Mouse (Mus musculus) G1E-ER4 (cell line): ENCODE measurements around the gene Trpv5. TPM values are rescaled to one million over a fixed set of nuclear protein-coding genes. Genes with fewer than 3 reads are reported as not detected.

ENCODE experiments used
- GATA1 ChIP-seq: IDR thresholded peaks from one replicate; pipeline ENCODE4 v1.8.0; 2012; ENCODE audit warnings: low read length, inconsistent platforms
- polyA plus RNA-seq: library from polyadenylated mRNA; stranded (reverse); fragments of >175 nt; gene quantifications from 2 replicates; pipeline ENCODE4 v1.2.3, GENCODE M21; 2012

The Trpv5 gene
- polyA plus RNA-seq, 1 experiment, result not detected

DNA sequence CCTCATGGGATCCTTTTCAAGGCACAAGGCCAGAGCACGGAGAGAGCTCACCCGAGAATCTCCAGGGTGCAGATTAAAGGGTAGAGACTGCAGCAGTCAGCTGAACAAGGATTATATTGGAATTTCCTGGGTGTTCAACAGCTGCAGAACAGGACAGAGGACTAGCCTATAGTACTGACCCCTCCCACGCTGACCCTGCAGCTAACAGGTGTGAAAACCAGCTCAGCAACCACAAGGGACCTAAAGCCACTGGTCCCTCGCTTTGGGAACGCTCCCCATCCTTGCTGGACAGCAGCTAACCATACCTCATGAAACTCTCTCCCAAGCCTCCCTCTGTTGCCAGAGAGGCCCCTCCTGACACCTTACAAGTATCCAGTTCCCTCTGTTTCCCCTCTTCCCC is 72.9 kb downstream of the Trpv5 start:
- TF ChIP-seq GATA1, result no peak

DNA sequence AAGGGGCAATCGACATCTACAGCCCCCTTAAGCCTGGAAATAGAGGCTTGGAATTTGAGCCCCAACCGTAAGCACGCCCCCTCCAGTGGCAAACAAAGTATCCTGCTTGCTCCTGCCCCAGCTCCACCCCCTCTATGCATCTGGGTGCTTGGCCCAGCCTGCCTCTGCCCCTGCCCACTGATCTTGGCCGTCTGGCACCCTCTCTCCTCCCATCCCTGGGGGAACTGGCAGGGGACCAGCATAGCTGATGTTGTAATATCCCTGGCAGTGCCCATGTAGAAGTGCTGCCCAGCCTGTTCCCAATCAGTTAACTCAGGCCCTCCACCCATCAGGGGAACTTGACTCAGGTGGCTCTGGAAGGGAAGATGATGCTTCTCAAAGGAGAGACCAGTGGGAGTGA is 74.4 kb downstream of the Trpv5 start:
- no peak for TF ChIP-seq GATA1

DNA sequence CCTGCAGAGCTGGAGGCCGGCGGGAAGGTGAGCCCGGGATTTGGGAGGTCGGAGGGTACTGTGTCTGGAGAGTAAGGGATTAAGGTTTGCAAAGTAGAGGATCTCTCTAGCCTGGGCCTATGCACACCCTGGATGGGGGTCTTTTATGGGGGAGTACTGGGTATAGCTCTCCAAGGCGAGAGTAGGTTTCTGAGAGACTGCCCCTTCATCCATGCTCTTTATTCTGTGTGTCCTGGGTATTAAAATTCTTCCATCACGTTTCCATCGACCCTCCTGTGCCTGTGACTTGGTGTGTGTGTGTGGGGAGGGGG is 74.8 kb downstream of the Trpv5 start:
- TF ChIP-seq GATA1, result no peak

DNA sequence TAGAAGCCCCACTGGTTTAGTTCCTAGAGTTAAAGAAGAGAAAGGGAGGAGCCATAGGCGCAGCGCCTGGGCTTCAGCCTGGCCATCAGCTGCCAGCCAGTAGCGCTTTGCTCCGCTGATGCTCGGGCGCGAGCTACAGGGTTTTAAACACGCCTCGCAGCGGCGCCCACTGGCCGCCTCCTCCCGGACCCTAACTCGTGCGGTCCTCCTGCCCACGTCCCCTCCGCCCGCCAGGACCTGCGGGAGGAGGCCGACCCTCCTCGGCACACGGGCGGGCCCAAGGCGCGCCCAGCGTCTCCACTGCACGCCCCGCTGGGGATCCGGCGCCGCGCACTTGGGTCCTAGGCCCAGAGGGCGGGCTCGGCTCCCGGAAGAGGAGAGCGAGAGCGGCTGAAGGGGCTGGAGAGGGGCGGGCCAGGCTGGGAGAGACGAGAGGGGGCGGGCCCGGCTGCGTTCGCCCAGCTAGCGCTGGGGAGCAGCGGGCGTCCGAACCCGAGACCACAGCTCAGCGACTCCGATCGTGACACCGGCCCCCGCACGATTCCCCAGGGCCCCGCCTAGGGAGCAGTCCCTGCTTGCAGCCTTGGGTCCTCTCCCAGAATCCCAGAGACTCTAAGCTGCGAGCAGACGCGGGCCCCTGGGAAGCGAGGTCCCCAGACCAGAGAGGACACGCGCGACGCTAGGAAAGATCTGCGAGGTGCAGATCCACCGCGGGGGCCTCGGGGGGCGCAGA is 75.3 kb downstream of the Trpv5 start, which contains the start of gene Ephb6:
Gene Ephb6, plus strand, starts transcription at position 422 of the 733 bp plus-strand sequence.
- TF ChIP-seq GATA1, result no peak

DNA sequence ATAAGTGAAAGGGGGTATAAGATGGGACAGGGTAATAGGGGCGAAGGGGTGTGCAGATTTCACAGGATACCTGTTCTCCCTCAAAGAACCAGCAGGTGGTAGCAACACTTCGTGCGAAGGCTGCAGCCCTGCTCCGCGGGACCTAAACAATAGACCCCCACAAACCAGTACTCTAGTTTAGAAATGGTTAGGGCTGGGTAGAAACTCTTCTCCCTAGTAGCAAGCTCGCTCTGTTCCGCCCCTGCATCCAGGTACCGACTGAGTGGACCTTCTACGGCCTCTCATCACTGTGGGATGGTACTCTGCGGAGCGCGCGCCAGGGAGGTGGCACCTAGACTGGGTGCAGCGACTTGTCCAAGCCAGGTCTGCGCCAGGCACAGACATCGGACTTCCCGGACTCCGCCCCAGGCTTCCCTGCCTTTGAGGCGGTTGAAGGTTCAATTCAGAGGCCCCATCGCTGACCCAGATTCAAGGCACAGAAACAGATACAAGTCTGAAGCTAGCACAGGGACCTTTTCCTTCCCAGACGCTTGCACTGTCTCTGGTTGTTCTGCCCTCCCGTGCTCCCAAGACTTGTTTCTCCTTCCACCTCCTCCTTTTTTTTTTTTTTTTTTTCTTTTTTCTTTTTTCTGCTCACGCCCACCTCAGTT is 76.0 kb downstream of the Trpv5 start:
- TF ChIP-seq GATA1, result no peak

Other genes with a start within 250 kb of the Trpv5 start
- not detected in 2 replicates for gene Gm10334, start 234.6 kb downstream of the Trpv5 start, polyA plus RNA-seq
- gene Prss1, start 221.8 kb downstream of the Trpv5 start, polyA plus RNA-seq, result not detected in 2 replicates
- gene Prss2, start 159.0 kb downstream of the Trpv5 start, polyA plus RNA-seq, result not detected in 2 replicates
- gene Ephb6, start 75.3 kb downstream of the Trpv5 start, polyA plus RNA-seq, result 0.25 and 0.48 TPM in 2 replicates
- gene Trpv6, start 44.4 kb downstream of the Trpv5 start, polyA plus RNA-seq, result not detected in 2 replicates
- not detected in 2 replicates for gene Llcfc1, start 3.7 kb upstream of the Trpv5 start, polyA plus RNA-seq
- gene Kel, start 23.6 kb upstream of the Trpv5 start, polyA plus RNA-seq, result 1.0 and 1.3 TPM in 2 replicates
- not detected in 2 replicates for gene Olfr459, start 94.4 kb upstream of the Trpv5 start, polyA plus RNA-seq
- gene Pip, start 166.8 kb upstream of the Trpv5 start, polyA plus RNA-seq, result not detected in 2 replicates
- not detected in 2 replicates for gene Sval2, start 172.2 kb upstream of the Trpv5 start, polyA plus RNA-seq